Mouse (Mus musculus) A20 (cell line): Measurements from ENCODE around the gene Acacb.

Experiments
- DNase-seq: peaks from one replicate; pipeline ENCODE4 v3.0.0-alpha.2; 2011; ENCODE audit warnings: low read depth, low spot score

The Acacb gene

GRCm38 (mm10) chr5:114299883-114300610, 153.7 kb downstream of the Acacb start:
- no peak for DNase-seq
